Mouse (Mus musculus) A20 (cell line): ENCODE data around the gene Cldn8.
A peak's percentile ranks its signal among the peaks of the same experiment; 100 is the strongest.

ENCODE experiments used
- DNase-seq: peaks from one replicate; pipeline ENCODE4 v3.0.0-alpha.2; 2011; ENCODE audit warnings: low read depth, low spot score

The Cldn8 gene

GRCm38 (mm10) chr16:88563045-88563913 lies at the start of gene Cldn8:
Cldn8 (minus strand) TSS chr16:88563183.
- DNase-seq = no peak

GRCm38 (mm10) chr16:88612712-88613111 lies 49.7 kb upstream of the Cldn8 start:
- no peak for DNase-seq

- DNase-seq = no peak
These were observed 48.9 kb upstream of the Cldn8 start, which contains the start of gene Krtap24-1 for GRCm38 (mm10) chr16:88611922-88612321. Krtap24-1 (minus strand) TSS chr16:88612279.

- no peak for DNase-seq
These were observed 41.6 kb upstream of the Cldn8 start for GRCm38 (mm10) chr16:88604570-88604969.

- DNase-seq = no peak
These were observed 39.5 kb upstream of the Cldn8 start for GRCm38 (mm10) chr16:88602464-88602863.

- DNase-seq = no peak
These were observed 37.3 kb upstream of the Cldn8 start for GRCm38 (mm10) chr16:88600303-88600702.

- DNase-seq = no peak
These were observed 36.7 kb upstream of the Cldn8 start for GRCm38 (mm10) chr16:88599504-88600237.

- DNase-seq = no peak
These were observed 29.8 kb upstream of the Cldn8 start for GRCm38 (mm10) chr16:88592758-88593157.

- no peak for DNase-seq
These were observed 20.4 kb upstream of the Cldn8 start for GRCm38 (mm10) chr16:88583338-88583737.

- DNase-seq = no peak
These were observed 13.1 kb upstream of the Cldn8 start for GRCm38 (mm10) chr16:88575885-88576679.

GRCm38 (mm10) chr16:88572904-88573404 lies 10.0 kb upstream of the Cldn8 start:
- no peak for DNase-seq

- no peak for DNase-seq
These were observed 7.2 kb upstream of the Cldn8 start for GRCm38 (mm10) chr16:88570136-88570535.

GRCm38 (mm10) chr16:88569732-88570131 lies 6.7 kb upstream of the Cldn8 start:
- no peak for DNase-seq

GRCm38 (mm10) chr16:88569096-88569495 lies 6.1 kb upstream of the Cldn8 start:
- no peak for DNase-seq

GRCm38 (mm10) chr16:88561617-88562164 lies 1.3 kb downstream of the Cldn8 start:
- DNase-seq = no peak

GRCm38 (mm10) chr16:88542488-88542887 lies 20.5 kb downstream of the Cldn8 start:
- DNase-seq = peak; percentile 9

- DNase-seq = no peak
These were observed 23.0 kb downstream of the Cldn8 start for GRCm38 (mm10) chr16:88539841-88540487.

GRCm38 (mm10) chr16:88511348-88511747 lies 51.6 kb downstream of the Cldn8 start:
- no peak for DNase-seq
